Mouse (Mus musculus): Measurements from ENCODE around the gene Ptprg. TPM values are rescaled to one million over a fixed set of nuclear protein-coding genes. Genes with fewer than 3 reads are reported as not detected.

The Ptprg gene
- polyA plus RNA-seq, 1 experiment from 2014 or later, result 26.5 TPM

- H3K4me1 ChIP-seq (replicated peaks; ENCODE audit: control insufficient read depth, insufficient read depth, low read length), result peaks cover 3% of the 10 kb centered on the region; the same call in 1 of the 2 replicates
- H3K9me3 ChIP-seq (ENCODE audit: control insufficient read depth, low read length), result no peaks in the 10 kb centered on the region
- H3K36me3 ChIP-seq (ENCODE audit: control insufficient read depth, insufficient read depth, low read length), result no peaks in the 10 kb centered on the region
- H3K9ac ChIP-seq (ENCODE audit: low read length), result no peak overlapping the region
- 38% methylated on average over 5 of the region's 5 CpGs for WGBS
- no peak overlapping the region for H3K4me3 ChIP-seq (ENCODE audit: low read length)
- H3K4me2 ChIP-seq (ENCODE audit: low read depth, low read length), result no peak overlapping the region
- ATAC-seq (ENCODE audit: low read depth), result no peak
- no peaks in the 10 kb centered on the region for H3K27me3 ChIP-seq (ENCODE audit: control insufficient read depth, insufficient read depth, low read depth, low read length)
- no peak overlapping the region for H3K27ac ChIP-seq (ENCODE audit: low read length)
Observed at GRCm38 (mm10) chr14:11965878-11966277, 412.5 kb downstream of the Ptprg start.

GRCm38 (mm10) chr14:11981764-11982163 is 428.4 kb downstream of the Ptprg start:
- H3K9me3 ChIP-seq (ENCODE audit: control insufficient read depth, low read length), result no peaks in the 10 kb centered on the region
- H3K4me1 ChIP-seq (replicated peaks; ENCODE audit: control insufficient read depth, insufficient read depth, low read length), result no peaks in the 10 kb centered on the region
- no peaks in the 10 kb centered on the region for H3K36me3 ChIP-seq (ENCODE audit: control insufficient read depth, insufficient read depth, low read length)
- H3K4me3 ChIP-seq (ENCODE audit: low read length), result no peak overlapping the region
- no peak overlapping the region for H3K4me2 ChIP-seq (ENCODE audit: low read depth, low read length)
- no peaks in the 10 kb centered on the region for H3K27me3 ChIP-seq (ENCODE audit: control insufficient read depth, insufficient read depth, low read depth, low read length)
- WGBS, result 69% methylated on average over 4 of the region's 4 CpGs
- no peak for ATAC-seq (ENCODE audit: low read depth)
- H3K9ac ChIP-seq (ENCODE audit: low read length), result no peak overlapping the region
- H3K27ac ChIP-seq (ENCODE audit: low read length), result no peak overlapping the region

DNA sequence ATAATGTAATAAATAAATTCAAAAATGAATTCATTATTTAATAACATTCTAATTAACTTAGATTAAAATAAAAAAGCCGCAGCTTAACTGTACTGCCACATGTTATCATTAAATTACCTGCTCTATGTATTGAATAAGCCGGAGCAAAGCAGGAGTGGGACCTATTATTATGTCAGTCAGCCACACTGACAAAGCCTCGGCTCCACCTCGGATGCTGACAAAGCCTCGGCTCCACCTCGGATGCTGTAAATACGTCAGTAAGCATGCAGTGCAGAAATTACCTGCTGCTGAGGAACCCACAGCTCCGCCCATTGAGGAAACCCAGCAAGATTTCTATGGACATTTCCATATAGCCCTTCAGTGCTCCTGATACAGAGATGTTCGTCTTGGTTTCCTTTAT is 429.7 kb downstream of the Ptprg start:
- Histone ChIP-seq H3K27me3 (ENCODE audit: control insufficient read depth, insufficient read depth, low read depth, low read length) (no peaks in the 10 kb centered on the region), H3K4me1 (replicated peaks; ENCODE audit: control insufficient read depth, insufficient read depth, low read length) (no peaks in the 10 kb centered on the region), H3K4me3 (ENCODE audit: low read length) (no peak overlapping the region), H3K27ac (ENCODE audit: low read length) (no peak overlapping the region), H3K9me3 (ENCODE audit: control insufficient read depth, low read length) (no peaks in the 10 kb centered on the region), H3K4me2 (ENCODE audit: low read depth, low read length) (no peak overlapping the region), H3K9ac (ENCODE audit: low read length) (no peak overlapping the region), H3K36me3 (ENCODE audit: control insufficient read depth, insufficient read depth, low read length) (no peaks in the 10 kb centered on the region)
- ATAC-seq (ENCODE audit: low read depth), result no peak
- WGBS, result 80% methylated on average over 9 of the region's 9 CpGs

DNA sequence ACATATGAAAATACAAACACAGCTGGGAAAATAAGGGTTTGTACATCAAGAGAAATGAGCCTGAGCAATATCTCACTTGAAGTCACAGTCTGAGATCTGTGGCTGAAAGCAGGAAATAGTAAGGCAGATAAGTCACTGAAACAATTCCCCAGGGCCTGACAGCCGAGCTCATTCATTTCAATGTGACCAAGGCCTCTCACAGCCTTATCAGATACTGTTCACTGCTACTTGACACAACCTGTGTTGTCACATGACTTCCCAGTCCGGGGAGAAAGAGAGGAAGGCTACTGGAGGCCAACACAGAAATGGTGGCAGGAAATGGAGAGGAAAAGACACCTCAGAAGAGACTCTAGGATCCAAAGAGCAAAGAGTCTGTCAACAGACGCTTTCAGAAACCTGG is 430.8 kb downstream of the Ptprg start:
- H3K27me3 ChIP-seq (ENCODE audit: control insufficient read depth, insufficient read depth, low read depth, low read length), result no peaks in the 10 kb centered on the region
- WGBS, result 28% methylated on average over 3 of the region's 3 CpGs
- no peak overlapping the region for H3K4me2 ChIP-seq (ENCODE audit: low read depth, low read length)
- no peak for ATAC-seq (ENCODE audit: low read depth)
- H3K9ac ChIP-seq (ENCODE audit: low read length), result no peak overlapping the region
- H3K4me3 ChIP-seq (ENCODE audit: low read length), result no peak overlapping the region
- no peaks in the 10 kb centered on the region for H3K4me1 ChIP-seq (replicated peaks; ENCODE audit: control insufficient read depth, insufficient read depth, low read length)
- no peaks in the 10 kb centered on the region for H3K9me3 ChIP-seq (ENCODE audit: control insufficient read depth, low read length)
- no peaks in the 10 kb centered on the region for H3K36me3 ChIP-seq (ENCODE audit: control insufficient read depth, insufficient read depth, low read length)
- no peak overlapping the region for H3K27ac ChIP-seq (ENCODE audit: low read length)

DNA sequence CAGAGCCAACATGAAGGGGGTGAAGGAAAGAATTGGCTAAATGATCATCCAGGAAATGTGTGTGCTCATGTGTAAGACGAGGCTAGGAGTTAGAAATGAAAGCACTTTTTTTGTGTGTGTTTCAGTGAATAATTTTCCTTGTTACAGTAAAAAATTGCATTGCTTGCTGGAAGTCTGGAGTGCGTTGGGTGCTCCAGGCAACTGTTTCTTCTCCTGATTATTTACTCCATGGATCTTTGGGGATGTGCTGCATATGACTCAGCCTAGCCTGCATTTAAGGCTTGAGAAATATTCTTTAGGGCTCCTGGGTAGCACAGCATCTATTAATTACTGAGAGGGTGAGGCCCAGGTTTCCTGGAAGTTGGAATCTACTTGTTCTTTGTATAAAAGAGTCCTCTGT is 435.6 kb downstream of the Ptprg start:
- Histone ChIP-seq H3K4me1 (replicated peaks; ENCODE audit: control insufficient read depth, insufficient read depth, low read length) (no peaks in the 10 kb centered on the region), H3K9ac (ENCODE audit: low read length) (no peak overlapping the region), H3K4me2 (ENCODE audit: low read depth, low read length) (no peak overlapping the region), H3K36me3 (ENCODE audit: control insufficient read depth, insufficient read depth, low read length) (no peaks in the 10 kb centered on the region), H3K9me3 (ENCODE audit: control insufficient read depth, low read length) (no peaks in the 10 kb centered on the region), H3K27me3 (ENCODE audit: control insufficient read depth, insufficient read depth, low read depth, low read length) (no peaks in the 10 kb centered on the region), H3K27ac (ENCODE audit: low read length) (no peak overlapping the region), H3K4me3 (ENCODE audit: low read length) (no peak overlapping the region)
- no peak for ATAC-seq (ENCODE audit: low read depth)
- WGBS, result 55% methylated on average over 2 of the region's 2 CpGs

DNA sequence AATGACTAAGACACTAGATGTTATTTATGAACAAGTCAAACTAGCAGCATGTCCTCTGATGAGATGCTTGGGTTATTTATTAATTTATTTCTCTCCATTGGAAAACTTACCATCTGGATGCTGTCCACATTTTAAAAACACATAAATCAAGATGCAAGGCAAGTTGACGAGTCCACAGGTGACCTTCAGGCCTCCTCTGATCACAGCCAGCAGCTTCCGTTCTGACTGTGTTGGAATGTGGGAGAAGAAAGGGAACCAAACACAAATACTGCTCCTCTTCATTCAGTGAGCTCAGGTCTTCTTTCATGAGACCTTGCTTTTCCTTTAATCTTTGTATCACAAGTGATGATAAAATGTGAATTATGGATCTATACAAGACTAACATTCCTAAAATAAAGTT is 437.8 kb downstream of the Ptprg start:
- no peak overlapping the region for H3K4me2 ChIP-seq (ENCODE audit: low read depth, low read length)
- no peak overlapping the region for H3K27ac ChIP-seq (ENCODE audit: low read length)
- no peaks in the 10 kb centered on the region for H3K27me3 ChIP-seq (ENCODE audit: control insufficient read depth, insufficient read depth, low read depth, low read length)
- no peaks in the 10 kb centered on the region for H3K4me1 ChIP-seq (replicated peaks; ENCODE audit: control insufficient read depth, insufficient read depth, low read length)
- H3K36me3 ChIP-seq (ENCODE audit: control insufficient read depth, insufficient read depth, low read length), result no peaks in the 10 kb centered on the region
- ATAC-seq (ENCODE audit: low read depth), result no peak
- no peak overlapping the region for H3K9ac ChIP-seq (ENCODE audit: low read length)
- WGBS, result 60% methylated on average over 2 of the region's 2 CpGs
- H3K4me3 ChIP-seq (ENCODE audit: low read length), result no peak overlapping the region
- H3K9me3 ChIP-seq (ENCODE audit: control insufficient read depth, low read length), result no peaks in the 10 kb centered on the region

DNA sequence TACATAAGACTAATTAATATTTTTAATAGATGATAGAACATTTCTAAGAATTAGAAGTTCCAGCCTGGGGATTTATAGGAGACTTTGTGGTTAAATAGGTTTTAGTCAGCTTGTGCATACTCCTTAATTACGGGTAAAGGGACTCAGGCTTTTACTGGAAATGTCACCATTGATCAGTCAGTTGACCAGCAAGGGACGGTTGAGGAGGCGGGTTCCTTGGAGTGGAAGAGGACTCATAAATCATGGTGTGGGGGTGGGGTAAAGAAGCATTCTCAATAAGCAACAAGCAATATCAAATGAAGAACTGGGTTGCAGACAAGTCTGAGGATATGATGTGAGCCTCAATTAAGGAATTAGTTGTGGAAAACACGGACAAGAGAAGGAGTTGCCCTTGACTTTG is 438.8 kb downstream of the Ptprg start:
- Histone ChIP-seq H3K27me3 (ENCODE audit: control insufficient read depth, insufficient read depth, low read depth, low read length) (no peaks in the 10 kb centered on the region), H3K4me1 (replicated peaks; ENCODE audit: control insufficient read depth, insufficient read depth, low read length) (no peaks in the 10 kb centered on the region), H3K27ac (ENCODE audit: low read length) (no peak overlapping the region), H3K9me3 (ENCODE audit: control insufficient read depth, low read length) (no peaks in the 10 kb centered on the region), H3K4me3 (ENCODE audit: low read length) (no peak overlapping the region), H3K4me2 (ENCODE audit: low read depth, low read length) (no peak overlapping the region), H3K9ac (ENCODE audit: low read length) (no peak overlapping the region), H3K36me3 (ENCODE audit: control insufficient read depth, insufficient read depth, low read length) (no peaks in the 10 kb centered on the region)
- no peak for ATAC-seq (ENCODE audit: low read depth)
- 67% methylated on average over 4 of the region's 4 CpGs for WGBS

DNA sequence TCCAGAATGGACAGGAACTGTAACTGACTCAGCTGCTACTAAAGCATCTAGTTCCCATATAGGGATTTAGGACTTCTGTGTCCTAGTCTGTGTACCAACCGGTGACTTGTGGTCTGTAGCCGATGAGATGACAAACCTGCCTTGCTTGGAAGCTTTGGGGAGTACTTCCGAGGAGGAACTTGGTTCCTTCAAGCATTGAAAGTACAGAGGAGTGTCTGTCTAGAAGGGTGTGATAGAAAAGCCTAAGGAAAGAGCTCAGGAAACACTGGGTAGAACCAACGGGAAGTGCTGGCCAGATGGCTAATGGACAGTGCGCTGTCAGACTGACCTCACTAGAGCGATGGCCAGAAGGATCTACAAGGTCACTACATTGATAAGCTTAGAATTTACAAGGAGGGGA is 439.2 kb downstream of the Ptprg start:
- Histone ChIP-seq H3K4me2 (ENCODE audit: low read depth, low read length) (no peak overlapping the region), H3K27ac (ENCODE audit: low read length) (no peak overlapping the region), H3K4me3 (ENCODE audit: low read length) (no peak overlapping the region), H3K4me1 (replicated peaks; ENCODE audit: control insufficient read depth, insufficient read depth, low read length) (no peaks in the 10 kb centered on the region), H3K9me3 (ENCODE audit: control insufficient read depth, low read length) (no peaks in the 10 kb centered on the region), H3K9ac (ENCODE audit: low read length) (no peak overlapping the region), H3K27me3 (ENCODE audit: control insufficient read depth, insufficient read depth, low read depth, low read length) (no peaks in the 10 kb centered on the region), H3K36me3 (ENCODE audit: control insufficient read depth, insufficient read depth, low read length) (no peaks in the 10 kb centered on the region)
- 85% methylated on average over 6 of the region's 6 CpGs for WGBS
- ATAC-seq (ENCODE audit: low read depth), result no peak

- no peaks in the 10 kb centered on the region for H3K36me3 ChIP-seq (ENCODE audit: control insufficient read depth, insufficient read depth, low read length)
- 76% methylated on average over 6 of the region's 6 CpGs for WGBS
- ATAC-seq (ENCODE audit: low read depth), result no peak
- no peaks in the 10 kb centered on the region for H3K4me1 ChIP-seq (replicated peaks; ENCODE audit: control insufficient read depth, insufficient read depth, low read length)
- no peak overlapping the region for H3K4me3 ChIP-seq (ENCODE audit: low read length)
- H3K4me2 ChIP-seq (ENCODE audit: low read depth, low read length), result no peak overlapping the region
- no peaks in the 10 kb centered on the region for H3K9me3 ChIP-seq (ENCODE audit: control insufficient read depth, low read length)
- no peaks in the 10 kb centered on the region for H3K27me3 ChIP-seq (ENCODE audit: control insufficient read depth, insufficient read depth, low read depth, low read length)
- H3K9ac ChIP-seq (ENCODE audit: low read length), result no peak overlapping the region
- H3K27ac ChIP-seq (ENCODE audit: low read length), result no peak overlapping the region
Observed at GRCm38 (mm10) chr14:11997555-11997954, 444.2 kb downstream of the Ptprg start.

DNA sequence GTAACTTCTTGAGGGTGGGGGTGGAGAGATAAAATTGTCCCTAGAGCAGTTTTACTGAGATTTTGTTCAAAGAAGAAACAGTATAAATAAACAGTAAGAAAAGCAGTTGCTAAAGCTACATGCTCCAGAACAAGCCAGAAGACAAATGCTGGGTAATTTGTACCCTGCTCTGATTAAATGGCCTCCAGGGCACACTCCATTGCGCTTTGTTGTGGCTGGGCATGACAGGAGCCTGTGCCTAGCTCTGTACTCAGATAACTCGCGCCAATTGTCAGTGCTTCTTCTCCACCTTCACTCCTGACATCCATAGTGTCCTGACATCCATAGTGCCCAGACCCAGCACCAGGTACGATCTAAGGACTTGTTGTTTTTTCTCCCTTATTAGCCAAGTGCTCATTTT is 445.1 kb downstream of the Ptprg start:
- Histone ChIP-seq H3K4me2 (ENCODE audit: low read depth, low read length) (no peak overlapping the region), H3K9me3 (ENCODE audit: control insufficient read depth, low read length) (no peaks in the 10 kb centered on the region), H3K4me3 (ENCODE audit: low read length) (no peak overlapping the region), H3K27ac (ENCODE audit: low read length) (no peak overlapping the region), H3K27me3 (ENCODE audit: control insufficient read depth, insufficient read depth, low read depth, low read length) (no peaks in the 10 kb centered on the region), H3K4me1 (replicated peaks; ENCODE audit: control insufficient read depth, insufficient read depth, low read length) (no peaks in the 10 kb centered on the region), H3K9ac (ENCODE audit: low read length) (no peak overlapping the region), H3K36me3 (ENCODE audit: control insufficient read depth, insufficient read depth, low read length) (no peaks in the 10 kb centered on the region)
- WGBS, result 61% methylated on average over 4 of the region's 4 CpGs
- ATAC-seq (ENCODE audit: low read depth), result no peak
